Mouse (Mus musculus): ENCODE data around the gene Npas3. TPM values are rescaled to one million over a fixed set of nuclear protein-coding genes. Genes with fewer than 3 reads are reported as not detected.

Gene Npas3
- polyA plus RNA-seq, 1 experiment from 2014 or later, result 2.2 TPM

- Histone ChIP-seq H3K36me3 (replicated peaks) (no peaks in the 10 kb centered on the region), H3K9me3 (no peaks in the 10 kb centered on the region), H3K4me3 (no peak overlapping the region), H3K27ac (replicated peaks) (no peak overlapping the region), H3K27me3 (replicated peaks; ENCODE audit: low read depth, poor library complexity, severe bottlenecking) (no peaks in the 10 kb centered on the region), H3K4me1 (peaks cover 29% of the 10 kb centered on the region)
- no peak for DNase-seq (ENCODE audit: low spot score)
- WGBS, result 85% methylated on average over 3 of the region's 3 CpGs
Observed at GRCm38 (mm10) chr12:53302129-53302528, 53.7 kb downstream of the Npas3 start.

- H3K27ac ChIP-seq (replicated peaks), result no peak overlapping the region
- peaks cover 14% of the 10 kb centered on the region for H3K4me1 ChIP-seq
- no peak for DNase-seq (ENCODE audit: low spot score)
- no peak overlapping the region for H3K4me3 ChIP-seq
- no peaks in the 10 kb centered on the region for H3K9me3 ChIP-seq
- WGBS, result 29% methylated on average over 2 of the region's 2 CpGs
- H3K36me3 ChIP-seq (replicated peaks), result no peaks in the 10 kb centered on the region
- no peaks in the 10 kb centered on the region for H3K27me3 ChIP-seq (replicated peaks; ENCODE audit: low read depth, poor library complexity, severe bottlenecking)
Observed at GRCm38 (mm10) chr12:53316715-53317114, 68.2 kb downstream of the Npas3 start.

DNA sequence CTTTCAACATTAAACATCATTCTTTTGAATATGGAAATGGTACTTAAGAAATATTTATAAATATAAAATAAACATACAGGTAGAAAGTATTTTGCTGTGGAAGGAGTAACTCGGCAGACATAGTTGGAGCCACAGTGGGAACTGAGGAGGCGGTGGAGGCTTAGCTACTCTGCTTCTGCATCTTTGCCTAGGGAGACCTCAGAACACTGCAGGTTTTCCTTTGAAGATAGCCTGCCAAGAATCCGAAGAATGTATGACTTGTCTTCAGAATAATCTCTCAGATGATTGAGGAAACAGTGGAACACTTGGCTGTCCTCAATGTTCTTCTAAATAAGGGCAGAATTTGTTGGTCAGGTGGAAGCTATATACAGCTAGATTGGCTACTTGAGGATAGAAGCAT is 69.3 kb downstream of the Npas3 start:
- no peaks in the 10 kb centered on the region for H3K9me3 ChIP-seq
- H3K4me1 ChIP-seq, result peaks cover 14% of the 10 kb centered on the region

GRCm38 (mm10) chr12:53320526-53320925 is 72.0 kb downstream of the Npas3 start:
- Histone ChIP-seq H3K27ac (replicated peaks) (no peak overlapping the region), H3K4me1 (peaks cover 14% of the 10 kb centered on the region)
- no peak for DNase-seq (ENCODE audit: low spot score)

More for the DNA sequence above, 69.3 kb downstream of the Npas3 start:
- no peak for DNase-seq (ENCODE audit: low spot score)
- Histone ChIP-seq H3K27ac (replicated peaks) (no peak overlapping the region), H3K36me3 (replicated peaks) (no peaks in the 10 kb centered on the region), H3K27me3 (replicated peaks; ENCODE audit: low read depth, poor library complexity, severe bottlenecking) (no peaks in the 10 kb centered on the region), H3K4me3 (no peak overlapping the region)
- WGBS, result 63% methylated on average over 3 of the region's 3 CpGs

GRCm38 (mm10) chr12:53321018-53321417 is 72.5 kb downstream of the Npas3 start:
- Histone ChIP-seq H3K4me3 (no peak overlapping the region), H3K27ac (replicated peaks) (no peak overlapping the region), H3K4me1 (peaks cover 14% of the 10 kb centered on the region), H3K36me3 (replicated peaks) (no peaks in the 10 kb centered on the region), H3K9me3 (no peaks in the 10 kb centered on the region), H3K27me3 (replicated peaks; ENCODE audit: low read depth, poor library complexity, severe bottlenecking) (peaks cover 3% of the 10 kb centered on the region; the same call in 1 of the 2 replicates)
- DNase-seq (ENCODE audit: low spot score), result no peak
- WGBS, result 66% methylated on average over 12 of the region's 12 CpGs

More at GRCm38 (mm10) chr12:53320526-53320925, 72.0 kb downstream of the Npas3 start:
- H3K36me3 ChIP-seq (replicated peaks), result no peaks in the 10 kb centered on the region
- WGBS, result 87% methylated on average over 2 of the region's 2 CpGs
- peaks cover 3% of the 10 kb centered on the region; the same call in 1 of the 2 replicates for H3K27me3 ChIP-seq (replicated peaks; ENCODE audit: low read depth, poor library complexity, severe bottlenecking)
- H3K4me3 ChIP-seq, result no peak overlapping the region
- no peaks in the 10 kb centered on the region for H3K9me3 ChIP-seq

- DNase-seq (ENCODE audit: low spot score), result no peak
- H3K27me3 ChIP-seq (replicated peaks; ENCODE audit: low read depth, poor library complexity, severe bottlenecking), result peaks cover 3% of the 10 kb centered on the region; the same call in 1 of the 2 replicates
- no peak overlapping the region for H3K4me3 ChIP-seq
- H3K36me3 ChIP-seq (replicated peaks), result no peaks in the 10 kb centered on the region
- H3K9me3 ChIP-seq, result no peaks in the 10 kb centered on the region
- H3K4me1 ChIP-seq, result peaks cover 9% of the 10 kb centered on the region
- 60% methylated on average over 2 of the region's 2 CpGs for whole genome bisulfite sequencing
- H3K27ac ChIP-seq (replicated peaks), result no peak overlapping the region
Observed at GRCm38 (mm10) chr12:53321944-53322343, 73.5 kb downstream of the Npas3 start.

DNA sequence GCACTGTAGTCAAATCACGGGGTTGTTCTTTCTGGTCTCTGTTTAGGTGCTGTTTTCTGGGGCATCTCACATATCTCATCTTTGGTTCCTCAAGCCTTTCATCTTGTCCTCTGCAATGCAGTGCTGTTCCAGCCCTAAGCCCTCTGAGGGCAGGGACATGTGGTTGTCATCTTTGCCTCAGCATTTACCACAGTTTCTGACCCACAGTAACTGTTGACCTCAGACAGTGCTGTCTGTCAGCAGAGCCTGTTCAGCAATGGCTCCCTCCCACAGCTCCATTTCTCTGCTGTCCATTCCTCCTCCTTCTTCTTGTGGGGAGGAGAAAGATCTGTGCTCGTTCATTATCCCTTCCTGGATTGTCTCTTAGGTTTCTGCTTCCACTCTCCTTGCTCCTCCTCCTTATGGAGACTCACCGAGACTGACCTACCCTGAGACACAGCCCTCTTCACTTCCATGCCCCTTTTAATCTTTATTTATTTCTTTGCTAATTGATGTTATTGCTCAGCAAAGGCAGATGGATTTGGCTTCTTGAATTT is 79.2 kb downstream of the Npas3 start:
- 27% methylated on average over 3 of the region's 3 CpGs for WGBS
- Histone ChIP-seq H3K36me3 (replicated peaks) (no peaks in the 10 kb centered on the region), H3K9me3 (no peaks in the 10 kb centered on the region), H3K4me1 (peaks cover 22% of the 10 kb centered on the region), H3K27ac (replicated peaks) (no peak overlapping the region), H3K4me3 (no peak overlapping the region), H3K27me3 (replicated peaks; ENCODE audit: low read depth, poor library complexity, severe bottlenecking) (peaks cover 17% of the 10 kb centered on the region)
- no peak for DNase-seq (ENCODE audit: low spot score)

- no peaks in the 10 kb centered on the region for H3K9me3 ChIP-seq
- H3K27ac ChIP-seq (replicated peaks), result no peak overlapping the region
- WGBS, result 29% methylated on average over 5 of the region's 5 CpGs
- peaks cover 20% of the 10 kb centered on the region for H3K27me3 ChIP-seq (replicated peaks; ENCODE audit: low read depth, poor library complexity, severe bottlenecking)
- DNase-seq (ENCODE audit: low spot score), result peak; percentile 63
- peaks cover 22% of the 10 kb centered on the region for H3K4me1 ChIP-seq
- H3K4me3 ChIP-seq, result no peak overlapping the region
- no peaks in the 10 kb centered on the region for H3K36me3 ChIP-seq (replicated peaks)
Observed at GRCm38 (mm10) chr12:53328257-53328736, 79.8 kb downstream of the Npas3 start.

- Histone ChIP-seq H3K27me3 (replicated peaks; ENCODE audit: low read depth, poor library complexity, severe bottlenecking) (peaks cover 17% of the 10 kb centered on the region), H3K9me3 (no peaks in the 10 kb centered on the region), H3K27ac (replicated peaks) (no peak overlapping the region), H3K36me3 (replicated peaks) (no peaks in the 10 kb centered on the region), H3K4me3 (no peak overlapping the region), H3K4me1 (peaks cover 22% of the 10 kb centered on the region)
- WGBS, result 86% methylated on average over 6 of the region's 6 CpGs
- no peak for DNase-seq (ENCODE audit: low spot score)
Observed at GRCm38 (mm10) chr12:53330141-53330540, 81.7 kb downstream of the Npas3 start.

- Histone ChIP-seq H3K27me3 (replicated peaks; ENCODE audit: low read depth, poor library complexity, severe bottlenecking) (peaks cover 17% of the 10 kb centered on the region), H3K36me3 (replicated peaks) (no peaks in the 10 kb centered on the region)
- no peak for DNase-seq (ENCODE audit: low spot score)
Observed at GRCm38 (mm10) chr12:53331391-53331790, 82.9 kb downstream of the Npas3 start.

DNA sequence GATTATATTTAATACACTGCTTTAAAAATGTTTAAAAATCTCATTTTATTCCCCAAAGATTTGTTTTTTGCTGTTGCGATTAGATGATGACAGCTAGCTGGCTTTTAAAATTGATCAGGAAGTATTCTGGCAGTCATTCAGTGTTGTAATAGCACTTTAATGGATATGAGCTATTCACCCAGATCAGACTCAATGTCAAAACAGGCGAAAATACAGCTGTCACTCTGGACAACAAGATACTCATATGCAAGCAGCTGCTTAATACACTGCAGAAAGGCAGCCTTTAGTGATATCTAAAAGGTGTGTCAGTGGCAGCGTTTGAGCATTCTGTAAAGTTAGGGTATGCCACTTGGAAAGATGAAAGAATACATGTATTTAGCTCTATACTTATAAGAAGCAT is 83.3 kb downstream of the Npas3 start:
- no peak for DNase-seq (ENCODE audit: low spot score)
- H3K36me3 ChIP-seq (replicated peaks), result no peaks in the 10 kb centered on the region
- H3K4me1 ChIP-seq, result peaks cover 22% of the 10 kb centered on the region
- no peaks in the 10 kb centered on the region for H3K9me3 ChIP-seq
- no peak overlapping the region for H3K27ac ChIP-seq (replicated peaks)
- 78% methylated on average over 3 of the region's 3 CpGs for WGBS
- H3K4me3 ChIP-seq, result no peak overlapping the region
- peaks cover 17% of the 10 kb centered on the region for H3K27me3 ChIP-seq (replicated peaks; ENCODE audit: low read depth, poor library complexity, severe bottlenecking)

More at GRCm38 (mm10) chr12:53331391-53331790, 82.9 kb downstream of the Npas3 start:
- no peak overlapping the region for H3K4me3 ChIP-seq
- 77% methylated on average over 9 of the region's 9 CpGs for WGBS
- no peaks in the 10 kb centered on the region for H3K9me3 ChIP-seq
- peaks cover 22% of the 10 kb centered on the region for H3K4me1 ChIP-seq
- H3K27ac ChIP-seq (replicated peaks), result no peak overlapping the region

GRCm38 (mm10) chr12:53333251-53333650 is 84.8 kb downstream of the Npas3 start:
- no peak overlapping the region for H3K27ac ChIP-seq (replicated peaks)
- no peak for DNase-seq (ENCODE audit: low spot score)
- H3K4me3 ChIP-seq, result no peak overlapping the region
- WGBS, result 85% methylated on average over 2 of the region's 2 CpGs
- H3K36me3 ChIP-seq (replicated peaks), result no peaks in the 10 kb centered on the region
- H3K9me3 ChIP-seq, result no peaks in the 10 kb centered on the region
- peaks cover 17% of the 10 kb centered on the region for H3K27me3 ChIP-seq (replicated peaks; ENCODE audit: low read depth, poor library complexity, severe bottlenecking)
- H3K4me1 ChIP-seq, result peaks cover 16% of the 10 kb centered on the region

DNA sequence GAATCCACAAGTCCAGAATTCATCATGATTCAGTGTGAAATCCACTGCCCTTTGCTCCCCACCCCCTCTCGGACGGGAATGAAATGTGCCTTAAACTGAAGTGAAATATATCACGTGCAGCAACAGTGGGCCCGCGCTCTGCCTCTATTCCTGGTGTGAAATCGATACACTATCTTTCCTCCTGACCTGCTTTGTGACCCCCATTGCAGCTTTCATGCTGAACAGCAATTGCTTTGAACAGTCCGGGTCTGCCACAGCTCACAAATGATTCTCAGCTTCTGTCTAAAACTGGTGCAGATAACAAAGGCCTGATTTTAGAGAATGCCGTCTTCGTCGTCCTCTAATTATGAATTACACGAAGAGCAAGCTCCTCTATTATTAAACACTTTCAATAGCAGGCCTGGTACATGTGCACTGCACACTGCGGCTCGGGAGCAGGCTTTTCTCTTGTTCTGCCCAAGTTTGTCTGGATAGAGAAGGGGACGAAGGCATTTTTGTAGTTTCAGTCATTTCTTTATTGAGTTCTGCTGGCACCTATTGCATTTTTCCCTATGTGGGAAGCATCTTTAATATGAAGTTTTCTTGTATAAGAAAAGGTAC is 90.0 kb downstream of the Npas3 start:
- no peak overlapping the region; the same call in 1 of the 2 replicates for H3K27ac ChIP-seq (replicated peaks)
- no peaks in the 10 kb centered on the region for H3K36me3 ChIP-seq (replicated peaks)
- 40% methylated on average over 14 of the region's 14 CpGs for WGBS
- no peaks in the 10 kb centered on the region for H3K9me3 ChIP-seq
- no peaks in the 10 kb centered on the region for H3K27me3 ChIP-seq (replicated peaks; ENCODE audit: low read depth, poor library complexity, severe bottlenecking)
- no peak overlapping the region for H3K4me3 ChIP-seq
- H3K4me1 ChIP-seq, result peaks cover 10% of the 10 kb centered on the region
- peak; percentile 22 for DNase-seq (ENCODE audit: low spot score)

All from embryonic facial prominence, embryonic 10.5 days (tissue).